Mouse (Mus musculus): ENCODE measurements around the gene Bach1. TPM values are rescaled to one million over a fixed set of nuclear protein-coding genes. Genes with fewer than 3 reads are reported as not detected.

Gene Bach1
- total and polyA plus RNA-seq, 3 experiments = 11.4 to 20.9 (median 13.4) TPM

- Histone ChIP-seq H3K36me3 (replicated peaks in 1 of 2; ENCODE audit: control insufficient read depth in 1 of 2, insufficient read depth in 1 of 2, low read length in 1 of 2) (no peaks in the 10 kb centered on the region), H3K9me3 (replicated peaks; ENCODE audit: low read length) (no peaks in the 10 kb centered on the region), H3K9ac (ENCODE audit: insufficient read depth, low read depth) (no peak overlapping the region), H3K79me2 (replicated peaks; ENCODE audit: control insufficient read depth, extremely low read depth, insufficient read depth, poor library complexity, severe bottlenecking) (no peaks in the 10 kb centered on the region), H3K27ac (ENCODE audit: insufficient read depth, low read depth) (no peak overlapping the region), H3K4me3 (replicated peaks in 1 of 3; ENCODE audit: low read depth in 2 of 3, low read length in 2 of 3, poor library complexity in 1 of 3) (no peak overlapping the region), H3K27me3 (replicated peaks) (no peaks in the 10 kb centered on the region), H3K4me2 (ENCODE audit: insufficient read depth, low read depth, poor library complexity, severe bottlenecking) (no peak overlapping the region), H3K4me1 (ENCODE audit: control insufficient read depth in 1 of 2, insufficient read depth in 2 of 2) (peaks cover 7 to 8% of the 10 kb centered on the region in 2 experiments)
- TF ChIP-seq RCOR1 (conservative IDR thresholded peaks at IDR 0.05; ENCODE audit: low read depth, low read length) = no peak
- TF ChIP-seq ZC3H11A (IDR thresholded peaks at IDR 0.05; ENCODE audit: low read depth, low read length) = no peak
- TF ChIP-seq CHD2 (IDR thresholded peaks at IDR 0.05; ENCODE audit: low read length) = no peak
- no peak for TF ChIP-seq KAT2A (IDR thresholded peaks at IDR 0.05; ENCODE audit: insufficient replicate concordance, low read length)
- no peak for TF ChIP-seq TBP (conservative IDR thresholded peaks at IDR 0.05; ENCODE audit: low read depth, low read length)
- TF ChIP-seq NRF1 (IDR thresholded peaks at IDR 0.05; ENCODE audit: low read depth, low read length) = no peak
- no peak for TF ChIP-seq ZMIZ1 (IDR thresholded peaks at IDR 0.05; ENCODE audit: low read depth, low read length)
- TF ChIP-seq IRF4 (IDR thresholded peaks at IDR 0.05; ENCODE audit: low read depth, low read length) = no peak
- TF ChIP-seq MAX (IDR thresholded peaks at IDR 0.05; ENCODE audit: low read length) = no peak
- TF ChIP-seq JUND (conservative IDR thresholded peaks at IDR 0.05; ENCODE audit: low read depth, low read length) = no peak
- no peak for TF ChIP-seq MXI1 (IDR thresholded peaks at IDR 0.05; ENCODE audit: low read depth, low read length)
- TF ChIP-seq NELFE (IDR thresholded peaks at IDR 0.05; ENCODE audit: low read depth, low read length) = no peak
- no peak for TF ChIP-seq MEF2A (IDR thresholded peaks at IDR 0.05; ENCODE audit: borderline replicate concordance, low read depth, low read length)
- no peak for TF ChIP-seq ELF1 (IDR thresholded peaks at IDR 0.05; ENCODE audit: low read depth, low read length)
- no peak for TF ChIP-seq MAZ (IDR thresholded peaks at IDR 0.05; ENCODE audit: low read depth, low read length)
- dilution Hi-C loops (cut with MboI; ENCODE audit: extremely low pct_ligation_motif_present, extremely low pct_unique_long_range_greater_than_20kb, low sequenced_read_pairs) = no loop called here
- in situ Hi-C loops (cut with MboI; ENCODE audit: low pct_ligation_motif_present, low pct_unique_long_range_greater_than_20kb, low sequenced_read_pairs) = no loop called here
- DNase-seq (ENCODE audit: extremely low read depth) = no peak
Measured at GRCm38 (mm10) chr16:87680912-87681634, 17.7 kb upstream of the Bach1 start.

- H3K4me3 ChIP-seq (replicated peaks in 1 of 3; ENCODE audit: low read depth in 2 of 3, low read length in 2 of 3, poor library complexity in 1 of 3) = no peak overlapping the region
- in situ Hi-C loops (cut with MboI; ENCODE audit: low pct_ligation_motif_present, low pct_unique_long_range_greater_than_20kb, low sequenced_read_pairs) = no loop called here
- no peak for DNase-seq (ENCODE audit: extremely low read depth)
Measured at GRCm38 (mm10) chr16:87681848-87682247, 16.9 kb upstream of the Bach1 start.

More at GRCm38 (mm10) chr16:87681848-87682247, 16.9 kb upstream of the Bach1 start:
- Histone ChIP-seq H3K27me3 (replicated peaks) (no peaks in the 10 kb centered on the region), H3K9ac (ENCODE audit: insufficient read depth, low read depth) (no peak overlapping the region), H3K79me2 (replicated peaks; ENCODE audit: control insufficient read depth, extremely low read depth, insufficient read depth, poor library complexity, severe bottlenecking) (no peaks in the 10 kb centered on the region), H3K27ac (ENCODE audit: insufficient read depth, low read depth) (no peak overlapping the region), H3K9me3 (replicated peaks; ENCODE audit: low read length) (no peaks in the 10 kb centered on the region), H3K4me2 (ENCODE audit: insufficient read depth, low read depth, poor library complexity, severe bottlenecking) (no peak overlapping the region), H3K36me3 (replicated peaks in 1 of 2; ENCODE audit: control insufficient read depth in 1 of 2, insufficient read depth in 1 of 2, low read length in 1 of 2) (no peaks in the 10 kb centered on the region), H3K4me1 (ENCODE audit: control insufficient read depth in 1 of 2, insufficient read depth in 2 of 2) (peaks cover 4 to 5% of the 10 kb centered on the region in 2 experiments; a peak in 3 of 4 replicates)
- dilution Hi-C loops (cut with MboI; ENCODE audit: extremely low pct_ligation_motif_present, extremely low pct_unique_long_range_greater_than_20kb, low sequenced_read_pairs) = no loop called here
- TF ChIP-seq IRF4 (IDR thresholded peaks at IDR 0.05; ENCODE audit: low read depth, low read length) = no peak
- TF ChIP-seq E2F4 (IDR thresholded peaks at IDR 0.05; ENCODE audit: insufficient replicate concordance, low read depth, low read length) = no peak
- no peak for TF ChIP-seq USF2 (conservative IDR thresholded peaks at IDR 0.05; ENCODE audit: low read depth, low read length)
- TF ChIP-seq ZNF384 (IDR thresholded peaks at IDR 0.05; ENCODE audit: low read depth, low read length) = no peak
- no peak for TF ChIP-seq JUND (conservative IDR thresholded peaks at IDR 0.05; ENCODE audit: low read depth, low read length)

Data from CH12.LX (cell line).